Mouse (Mus musculus) spleen, adult 12 weeks (tissue): ENCODE results near the gene Gm20388.

ENCODE experiments used
- DNase-seq: peaks from one replicate; pipeline ENCODE4 v3.0.0; 2022; ENCODE audit warnings: low spot score

Gene Gm20388

DNA sequence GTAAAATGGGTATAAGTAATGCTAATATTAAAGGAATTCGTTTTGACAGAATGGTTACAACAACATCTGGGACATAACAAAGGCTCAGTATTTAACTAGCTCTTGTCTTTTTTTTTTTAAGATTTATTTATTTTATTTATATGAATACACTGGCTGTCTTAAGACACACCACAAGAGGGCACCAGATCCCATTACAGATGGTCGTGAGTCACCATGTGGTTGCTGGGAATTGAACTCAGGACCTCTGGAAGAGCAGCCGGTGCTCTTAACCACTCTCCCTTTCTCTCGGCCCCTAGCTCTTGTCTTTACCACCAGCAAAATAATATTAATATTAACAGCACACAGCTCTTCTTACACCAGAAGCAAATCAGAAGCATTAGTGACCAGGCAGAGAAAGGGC lies 3742.0 kb downstream of the Gm20388 start:
- DNase-seq, result no peak

DNA sequence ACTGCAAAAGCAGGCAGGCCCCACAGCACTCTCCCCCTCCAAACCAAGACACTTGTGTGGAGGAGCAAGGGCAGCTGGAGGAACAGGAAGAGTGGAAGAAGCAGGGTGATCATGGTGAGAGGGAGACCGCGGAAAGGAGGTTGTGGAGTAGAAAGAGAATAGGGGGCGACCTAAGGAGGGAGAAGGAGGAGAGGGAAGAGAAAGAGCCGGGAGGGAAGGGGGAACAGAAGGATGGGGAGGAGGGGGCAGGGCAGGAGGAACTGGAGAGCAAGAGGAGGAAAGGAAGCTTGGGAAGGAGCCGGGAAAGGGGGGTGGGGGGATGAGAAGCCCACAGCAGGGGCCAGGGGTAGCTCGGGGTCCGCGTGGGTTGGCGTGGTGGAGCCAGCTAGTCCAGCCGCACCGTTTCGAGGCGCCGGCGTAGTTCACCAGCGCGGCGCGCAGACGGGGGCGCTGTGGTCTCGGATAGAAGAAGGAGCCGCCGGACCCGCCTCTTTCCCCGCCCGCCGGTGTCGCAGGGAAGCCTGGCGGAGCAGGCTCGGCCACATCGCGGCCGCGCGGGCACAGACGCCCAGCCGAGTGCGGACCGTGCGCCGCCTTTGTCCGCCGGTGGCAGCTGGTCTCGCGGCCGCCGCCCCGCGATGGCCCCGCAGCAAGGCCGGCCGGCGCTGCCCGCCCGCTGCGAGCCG lies 3742.8 kb downstream of the Gm20388 start, which contains the start of gene Rhou:
Gene Rhou (plus strand): TSS at position 622 of the 686 bp plus-strand sequence.
- peak; percentile 7 for DNase-seq

DNA sequence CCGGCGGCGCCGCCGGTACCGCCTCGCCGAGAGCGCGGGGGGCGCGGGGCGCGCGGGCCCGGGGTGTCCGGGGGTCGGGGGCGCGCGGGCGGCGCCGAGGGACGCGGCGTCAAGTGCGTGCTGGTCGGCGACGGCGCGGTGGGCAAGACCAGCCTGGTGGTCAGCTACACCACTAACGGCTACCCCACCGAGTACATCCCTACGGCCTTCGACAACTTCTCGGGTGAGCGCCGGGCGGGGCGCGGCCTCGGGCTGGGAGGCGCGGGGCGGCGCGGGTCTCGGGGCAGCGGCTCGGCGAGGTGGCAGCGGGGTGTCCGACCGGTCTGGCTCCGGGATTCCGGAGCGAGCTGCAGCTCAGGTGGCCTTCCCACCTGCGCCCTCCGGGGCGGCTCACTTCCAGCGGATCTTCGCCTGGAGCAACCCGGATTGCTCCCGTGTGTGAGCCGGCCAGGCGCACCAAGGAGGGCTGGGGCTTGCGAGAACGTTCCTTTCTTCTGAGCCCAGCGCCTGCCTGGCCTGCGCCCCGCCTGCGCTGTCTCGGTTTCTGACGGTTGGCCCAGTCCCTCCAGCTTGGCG lies 3743.4 kb downstream of the Gm20388 start:
- DNase-seq, result no peak

DNA sequence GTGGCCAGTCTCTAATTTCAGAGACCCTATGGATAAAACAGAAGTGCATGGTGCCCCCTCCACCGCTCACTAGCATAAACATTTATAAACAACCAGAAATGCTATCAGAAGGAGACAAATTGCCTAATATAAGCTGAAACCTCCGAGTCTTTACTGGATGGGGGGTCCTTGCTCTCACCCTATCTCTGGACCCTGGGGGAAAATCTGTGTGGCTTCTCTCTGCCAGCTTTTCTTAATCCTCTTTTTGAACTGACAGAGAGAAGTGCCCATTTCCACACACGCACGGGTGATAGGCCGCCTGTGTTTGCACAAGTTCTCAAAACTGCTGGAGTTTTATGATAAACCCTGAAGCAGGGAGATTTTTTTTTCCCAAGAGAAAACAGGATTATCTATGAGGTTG lies 3744.1 kb downstream of the Gm20388 start:
- DNase-seq, result no peak

DNA sequence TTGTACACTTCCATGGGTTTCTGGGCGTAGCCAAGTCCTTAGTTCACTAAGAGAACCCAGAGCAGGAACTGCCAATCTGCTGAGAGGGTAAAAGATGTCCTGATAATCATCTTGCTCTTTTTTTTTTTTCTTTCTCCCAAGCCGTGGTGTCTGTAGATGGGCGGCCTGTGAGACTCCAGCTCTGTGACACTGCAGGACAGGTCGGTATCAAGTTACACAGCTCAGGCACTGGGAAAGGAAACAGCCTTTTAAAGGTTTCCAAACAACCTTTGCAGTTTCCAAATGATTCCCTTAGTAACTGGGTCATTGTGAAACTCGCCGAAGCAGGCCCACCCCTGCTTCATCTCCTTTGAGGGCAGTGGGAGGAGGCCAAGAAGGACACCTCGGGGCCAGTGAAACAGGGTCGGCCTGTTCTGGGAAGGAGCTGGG lies 3744.7 kb downstream of the Gm20388 start:
- DNase-seq, result no peak

DNA sequence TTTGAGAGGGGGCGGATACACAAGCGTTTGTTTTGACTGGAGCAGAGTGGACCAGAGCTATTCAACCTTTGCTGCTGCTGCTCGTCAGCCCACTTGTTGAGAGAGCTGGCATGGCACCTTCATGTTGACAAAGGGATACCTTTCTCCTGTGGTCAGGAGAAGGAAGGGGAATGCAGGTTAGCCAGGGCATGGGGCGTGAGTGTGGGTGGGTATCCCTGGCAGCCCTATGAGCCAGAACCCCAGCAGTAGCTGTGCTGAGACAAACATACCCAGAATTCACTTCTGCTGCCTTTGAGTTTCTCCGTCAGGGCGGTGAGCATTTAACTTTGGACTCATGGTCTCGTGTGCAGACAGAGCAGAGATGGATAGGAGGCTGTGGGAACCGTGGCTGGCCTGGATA lies 3747.2 kb downstream of the Gm20388 start:
- DNase-seq, result no peak

DNA sequence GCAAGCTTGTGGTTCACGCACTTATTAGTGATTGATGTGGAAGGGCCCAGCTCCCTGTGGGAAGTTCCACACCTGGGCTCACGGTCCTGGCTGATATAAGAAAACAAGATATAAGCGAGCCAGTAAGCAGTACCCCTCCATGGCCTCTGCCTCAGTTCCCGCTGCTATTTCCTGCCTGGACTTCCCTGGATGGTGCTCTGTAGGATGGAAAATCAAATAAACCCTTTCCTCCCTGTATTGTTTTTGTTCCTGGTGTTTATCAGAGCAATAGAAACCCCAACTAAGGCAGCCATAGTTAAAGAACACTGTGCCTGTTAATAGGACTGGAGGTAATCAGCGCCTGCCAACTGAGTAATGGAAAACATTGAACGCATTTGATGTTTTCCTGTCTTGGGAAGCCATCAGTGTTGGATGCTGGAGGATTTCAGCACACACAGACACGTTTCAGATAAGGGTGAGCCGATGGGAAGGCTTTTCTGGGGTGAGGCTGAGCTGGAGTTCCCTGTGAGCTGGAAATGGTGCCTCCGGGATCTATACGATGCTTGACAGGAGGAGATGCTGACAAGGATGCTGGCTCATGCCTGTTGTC lies 3748.9 kb downstream of the Gm20388 start:
- DNase-seq, result no peak

DNA sequence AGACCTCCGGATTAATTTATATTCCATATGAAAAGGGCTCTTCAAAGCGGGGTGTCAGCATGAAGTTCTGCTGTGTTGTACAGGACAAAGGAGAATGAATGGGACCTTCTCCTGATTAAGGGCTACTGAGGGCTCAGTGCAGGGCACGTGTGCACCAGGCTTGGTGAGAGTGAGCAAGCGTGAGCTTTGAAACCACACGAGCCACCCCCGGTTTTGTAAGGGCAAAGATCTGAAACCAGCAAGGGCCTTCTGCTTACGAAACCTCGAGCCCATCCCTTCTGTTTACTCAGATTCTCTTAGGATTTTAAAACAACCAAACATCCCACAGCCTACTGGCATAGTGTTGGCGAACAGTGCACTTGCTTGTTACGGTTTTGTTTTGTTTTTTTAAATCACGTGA lies 3750.9 kb downstream of the Gm20388 start:
- no peak for DNase-seq

DNA sequence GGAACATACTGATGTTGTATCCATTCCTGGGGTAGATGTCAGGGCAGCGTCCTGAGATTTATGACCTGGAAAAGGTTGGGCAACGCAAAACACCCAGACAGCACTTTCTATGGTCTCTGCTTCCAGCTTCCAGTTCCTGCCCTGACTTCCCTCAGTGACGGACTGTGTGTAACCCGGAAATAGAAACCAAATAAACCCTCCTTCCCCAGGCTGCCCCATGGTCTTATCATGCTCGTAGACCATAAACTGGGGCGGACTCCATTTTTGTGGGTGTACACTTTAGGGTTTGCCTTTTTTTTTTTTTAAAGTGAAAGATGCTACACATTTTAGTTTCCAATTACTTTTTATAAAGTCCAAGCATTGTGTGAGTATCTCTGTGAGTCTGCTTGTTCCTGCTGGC lies 3754.9 kb downstream of the Gm20388 start:
- no peak for DNase-seq

DNA sequence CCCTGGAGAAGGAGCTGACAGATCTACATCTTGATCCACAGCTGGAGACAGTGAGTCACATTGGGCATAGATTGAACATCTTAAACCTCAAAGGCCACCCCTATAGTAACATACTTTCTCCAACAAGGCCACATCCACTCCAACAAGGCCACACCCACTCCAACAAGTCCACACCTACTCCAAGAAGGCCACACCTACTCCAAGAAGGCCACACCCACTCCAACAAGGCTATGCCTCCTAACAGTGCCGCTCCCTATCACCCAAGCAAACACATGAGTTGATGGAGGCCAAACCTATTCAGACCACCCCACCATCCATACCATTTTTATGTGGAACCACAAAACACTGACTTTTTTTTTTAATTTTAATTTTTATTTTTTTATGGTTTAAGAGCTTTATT lies 3756.2 kb downstream of the Gm20388 start:
- DNase-seq, result no peak

DNA sequence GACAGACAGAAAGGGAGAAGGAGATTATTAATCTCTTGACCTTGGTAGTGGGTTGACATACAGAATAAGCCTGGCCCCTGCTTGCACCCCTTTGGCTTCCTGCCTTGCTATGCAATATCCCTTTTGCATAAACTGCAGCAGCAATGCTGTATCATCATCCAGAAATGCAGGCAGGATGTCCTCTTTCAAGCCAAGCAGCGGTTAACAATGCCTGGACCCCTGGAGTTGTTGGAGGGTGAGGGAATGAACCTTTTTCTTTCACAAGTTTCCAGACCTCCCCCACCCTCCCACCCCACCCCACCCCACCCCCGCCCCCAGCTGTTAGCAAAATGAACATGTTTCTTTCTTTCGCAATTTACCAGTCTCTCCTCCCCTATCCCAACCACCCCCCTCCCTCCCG lies 3758.0 kb downstream of the Gm20388 start:
- no peak for DNase-seq

DNA sequence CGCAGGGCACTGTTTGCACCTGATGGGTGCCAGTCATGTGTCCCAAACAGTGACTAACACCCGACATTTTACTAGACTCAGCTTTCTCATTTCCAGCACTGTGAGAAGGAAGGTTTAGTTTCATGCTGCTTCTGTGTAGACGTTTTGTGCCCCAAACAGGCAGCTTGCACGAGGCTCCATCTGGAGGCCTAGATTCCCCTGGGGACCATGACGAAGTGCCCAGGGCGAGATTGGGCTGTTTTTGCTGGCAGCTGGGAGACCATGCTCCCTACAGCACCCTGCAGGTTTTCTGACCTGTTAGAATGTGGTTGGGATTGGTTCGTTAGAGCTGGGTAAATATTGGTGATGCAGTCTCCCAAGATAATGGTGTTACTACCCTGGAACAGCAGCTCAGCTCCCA lies 3760.1 kb downstream of the Gm20388 start:
- DNase-seq, result no peak

DNA sequence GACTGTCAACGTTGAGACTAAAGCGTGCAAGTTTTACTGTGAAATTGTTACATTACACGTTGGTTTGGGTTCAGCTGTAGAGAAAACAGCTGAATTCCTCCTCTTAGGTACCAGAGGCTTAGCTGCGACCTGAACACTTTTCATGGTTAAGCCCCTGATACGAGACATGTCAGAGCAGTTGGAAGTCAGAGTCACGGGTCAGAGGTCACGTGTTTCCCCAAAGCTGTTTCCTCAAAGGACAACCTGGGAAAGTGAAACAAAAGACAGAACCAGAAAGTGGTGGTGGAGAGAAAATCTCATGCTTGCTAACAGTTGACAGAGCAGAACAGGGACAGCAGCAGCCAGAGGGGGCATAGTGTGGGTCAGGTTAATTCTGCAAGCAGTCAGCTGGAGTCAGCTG lies 3760.8 kb downstream of the Gm20388 start:
- no peak for DNase-seq

DNA sequence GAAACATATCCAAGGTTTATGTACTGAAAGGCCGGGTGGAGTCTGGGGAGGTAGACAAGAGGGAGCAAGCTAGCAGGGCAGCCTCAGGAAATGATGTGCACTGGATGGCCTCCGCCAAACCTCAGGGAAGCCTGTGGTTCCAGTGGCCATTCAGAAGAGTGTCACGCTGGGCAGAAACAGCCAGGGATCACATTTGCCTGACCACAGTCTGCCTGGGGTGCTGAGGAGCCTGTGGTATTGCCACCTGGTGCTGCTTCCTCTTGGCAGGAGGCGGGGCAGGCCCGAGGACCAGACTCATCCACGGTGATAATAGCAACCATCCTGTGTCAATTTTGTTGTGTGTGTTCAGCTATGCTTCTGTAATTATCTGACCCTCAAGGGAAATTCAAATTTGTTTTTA lies 3762.0 kb downstream of the Gm20388 start:
- DNase-seq, result no peak

DNA sequence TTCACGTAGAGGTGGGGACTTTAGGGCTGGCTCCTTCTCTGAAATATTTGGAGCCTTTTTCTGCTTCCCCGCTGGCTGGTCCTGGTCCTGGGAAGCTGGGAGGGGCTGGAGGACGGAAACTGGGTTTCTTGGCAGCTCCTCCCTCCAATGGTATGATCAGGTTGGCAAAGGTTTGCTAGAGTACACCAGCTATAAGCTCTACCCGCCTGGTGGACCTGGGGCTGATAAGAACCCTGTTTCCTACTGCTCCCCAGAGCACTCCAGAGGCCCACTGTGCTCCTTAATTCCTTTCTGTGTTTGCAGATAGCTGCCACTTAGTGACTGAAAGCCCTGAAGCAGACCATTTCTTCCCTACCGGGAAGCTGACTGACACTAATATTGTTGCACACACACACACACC lies 3765.0 kb downstream of the Gm20388 start:
- DNase-seq, result no peak

DNA sequence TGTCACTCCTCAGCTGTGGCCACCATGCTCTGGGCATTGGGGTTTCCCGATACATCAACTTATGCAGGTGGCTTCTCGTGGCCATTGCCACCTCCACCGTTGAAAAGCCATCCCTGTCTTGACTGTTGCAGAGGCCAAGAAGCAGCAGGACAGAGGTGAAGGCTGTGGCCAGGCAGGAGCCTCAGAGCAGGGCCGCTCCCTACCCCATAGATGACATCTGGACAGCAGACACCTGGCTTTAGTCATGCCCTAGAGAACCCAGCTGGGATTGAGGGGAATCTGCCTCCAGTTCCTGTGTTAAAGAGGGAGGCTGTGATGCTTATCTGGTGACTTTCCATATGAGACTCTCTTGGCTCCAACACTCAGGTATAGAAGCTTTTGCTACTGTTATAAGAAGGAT lies 3767.7 kb downstream of the Gm20388 start:
- no peak for DNase-seq

DNA sequence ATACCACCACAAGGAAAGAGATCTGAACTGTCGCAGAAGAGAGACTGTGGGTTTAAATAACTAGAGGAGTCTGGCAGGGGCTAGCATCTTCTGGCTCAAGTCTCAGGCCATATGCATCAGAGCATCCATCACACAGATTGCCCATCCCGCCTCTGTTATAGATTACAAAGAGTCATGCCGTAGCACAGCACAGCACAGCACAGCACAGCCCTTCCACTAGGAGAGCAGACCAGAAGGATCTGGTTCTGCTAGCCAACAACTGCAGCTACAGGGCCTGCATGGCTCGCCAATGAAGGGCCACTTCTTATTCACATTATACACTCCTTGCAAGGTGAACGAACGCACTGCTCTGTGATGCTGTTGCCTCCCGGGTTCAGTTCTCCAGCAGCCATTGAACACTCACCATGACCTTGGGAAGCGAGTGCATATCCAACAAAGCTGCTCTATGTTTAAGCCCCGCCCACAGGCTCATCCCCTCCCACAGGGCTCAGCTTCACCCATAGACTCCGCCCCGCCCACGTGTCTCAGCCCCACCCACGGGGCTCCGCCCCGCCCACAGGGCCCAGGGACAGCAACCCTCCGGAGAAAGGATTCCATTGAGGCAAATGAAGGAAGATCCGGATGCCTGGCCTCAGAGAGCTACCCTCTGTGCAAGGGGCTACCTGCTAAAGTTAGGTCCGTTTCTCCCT lies 3771.6 kb downstream of the Gm20388 start:
- no peak for DNase-seq

DNA sequence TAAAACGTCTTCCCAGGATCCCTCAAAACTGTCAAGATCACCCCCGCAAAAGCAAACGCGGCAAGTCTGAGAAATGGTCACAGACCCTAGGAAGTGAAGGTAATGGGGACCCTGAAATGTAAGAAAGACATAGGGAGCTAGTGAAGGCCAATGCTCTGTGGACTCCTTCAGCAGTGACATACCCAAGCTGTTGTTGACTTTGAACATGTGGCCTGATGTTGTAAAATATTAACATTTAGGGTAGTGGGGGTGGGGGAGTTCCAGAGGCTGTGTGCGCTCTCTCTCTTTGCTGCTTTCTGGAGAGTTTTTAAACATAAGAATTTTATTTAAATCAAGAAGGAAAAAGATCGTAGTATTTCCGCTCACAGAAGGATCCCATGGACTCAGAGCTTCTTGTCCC lies 3772.7 kb downstream of the Gm20388 start:
- no peak for DNase-seq

DNA sequence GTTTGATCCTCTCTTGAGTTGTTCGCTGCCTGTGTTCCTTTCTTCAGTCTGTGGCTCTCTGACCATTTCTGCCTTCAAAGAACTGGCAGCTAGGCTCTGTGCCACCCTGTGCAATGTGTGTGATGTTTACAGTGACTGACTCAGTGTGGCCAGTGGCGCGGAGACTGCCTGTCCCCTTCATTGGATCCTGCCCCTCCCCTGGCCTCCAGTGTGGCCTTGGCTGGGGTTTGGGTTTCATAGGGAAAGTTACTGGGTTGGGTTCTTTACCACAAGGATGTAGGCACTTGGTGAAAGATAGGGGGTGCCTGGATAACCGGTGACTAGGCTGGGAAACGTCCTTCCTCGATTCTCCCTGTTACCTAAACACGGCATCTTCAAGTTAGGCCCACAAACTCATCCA lies 3774.2 kb downstream of the Gm20388 start:
- DNase-seq, result no peak

DNA sequence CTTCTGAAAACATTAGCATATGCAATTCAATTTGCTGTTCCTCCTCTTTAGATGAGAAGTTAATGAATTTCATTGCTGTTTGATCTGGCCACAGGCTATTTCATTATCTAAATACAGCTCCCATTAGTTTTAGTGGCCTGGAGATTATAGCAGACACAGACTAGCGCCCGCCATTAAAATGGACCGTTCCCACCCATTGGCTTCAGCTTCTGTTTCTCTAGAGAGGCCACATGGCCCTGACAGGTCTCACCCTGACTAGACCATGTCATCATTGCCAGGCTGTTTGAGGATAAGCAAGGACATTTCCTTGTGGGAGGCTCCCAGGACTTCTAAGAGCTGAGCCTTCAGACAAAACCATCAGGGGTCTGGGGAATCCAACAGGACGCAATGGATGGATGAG lies 3774.8 kb downstream of the Gm20388 start:
- no peak for DNase-seq

DNA sequence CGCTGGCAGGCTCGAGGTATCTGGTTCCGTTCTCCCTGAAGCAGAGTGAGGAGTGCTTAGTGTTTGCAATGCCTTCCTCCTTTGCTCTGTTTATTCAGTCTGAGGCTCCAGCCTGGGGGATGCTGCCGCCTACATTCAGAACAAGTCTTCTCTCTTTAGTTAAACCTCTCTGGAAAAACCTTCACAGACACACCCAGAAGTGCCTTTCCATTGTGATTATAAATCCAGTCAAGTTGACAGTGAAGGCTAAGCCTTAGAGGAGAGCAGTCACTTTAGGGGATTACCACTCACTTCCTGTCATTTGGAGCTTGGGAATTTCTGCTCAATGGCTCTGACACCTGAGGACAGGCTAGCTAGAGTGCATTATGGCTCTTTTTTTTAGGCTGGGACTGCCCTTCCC lies 3777.2 kb downstream of the Gm20388 start:
- DNase-seq, result no peak

DNA sequence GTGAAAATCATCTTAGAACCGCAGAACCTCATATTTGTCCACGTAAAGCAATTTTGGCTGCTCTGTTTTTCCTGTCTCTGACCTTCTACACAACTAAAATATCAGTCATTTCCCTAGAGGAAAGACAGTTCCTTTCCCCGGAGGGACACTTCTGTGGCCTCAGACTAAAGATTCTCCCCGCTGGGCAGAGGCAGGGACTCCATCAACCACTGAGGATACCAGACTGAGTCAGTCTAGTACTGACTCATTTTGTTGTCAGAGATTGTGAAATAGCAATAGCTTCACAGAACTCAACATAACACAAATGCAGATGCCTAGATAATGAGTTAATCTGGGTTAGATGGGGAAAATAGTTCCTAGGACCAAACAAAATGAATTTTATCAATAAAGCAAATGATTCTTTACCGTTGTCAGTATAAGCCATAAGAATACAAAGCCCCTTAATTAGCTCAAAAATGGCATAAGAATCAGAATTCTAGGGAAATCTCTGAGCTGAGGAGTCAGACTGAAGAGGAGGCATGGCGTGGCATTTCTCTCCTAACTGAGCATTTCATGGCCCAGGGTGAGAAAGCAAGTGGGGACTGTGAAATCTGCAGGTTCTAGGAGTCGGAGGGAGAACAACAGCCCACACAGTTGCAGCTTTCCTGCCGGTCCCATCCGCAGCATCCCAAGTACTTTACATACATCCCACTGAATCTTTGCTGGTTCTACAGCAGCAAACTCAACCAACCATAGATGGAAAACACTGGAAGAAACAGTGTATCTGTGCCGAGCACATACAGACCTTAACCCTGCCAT lies 3781.7 kb downstream of the Gm20388 start:
- no peak for DNase-seq
